Mouse (Mus musculus) myocyte (in vitro differentiated cells): ENCODE results near the gene Meis2. TPM values are rescaled to one million over a fixed set of nuclear protein-coding genes. Genes with fewer than 3 reads are reported as not detected.

Source experiments
- H3K27me3 ChIP-seq: one replicate; pipeline ENCODE4 v1.6.1; 2011; ENCODE audit not compliant: control insufficient read depth, insufficient read depth, insufficient read length
- H3K36me3 ChIP-seq: one replicate; pipeline ENCODE4 v1.6.1; 2011; ENCODE audit not compliant: control insufficient read depth, insufficient read depth
- H3K4me2 ChIP-seq: one replicate; pipeline ENCODE4 v1.6.1; 2011; ENCODE audit warnings: low read depth, control low read depth
- H3K4me3 ChIP-seq: one replicate; pipeline ENCODE4 v1.5.1; 2011; ENCODE audit warnings: mild to moderate bottlenecking, control low read depth, moderate library complexity
- H3K79me2 ChIP-seq: one replicate; pipeline ENCODE4 v1.6.1; 2011; ENCODE audit not compliant: control insufficient read depth, insufficient read depth
- H3ac ChIP-seq: one replicate; pipeline ENCODE4 v1.6.1; 2011; ENCODE audit not compliant: control insufficient read depth, insufficient read length
- CEBPB ChIP-seq: IDR thresholded peaks from 2 replicates; pipeline ENCODE4 v1.6.1; 2011; ENCODE audit warnings: mild to moderate bottlenecking, moderate library complexity; ENCODE audit not compliant: poor library complexity, insufficient read depth, severe bottlenecking
- E2F4 ChIP-seq: IDR thresholded peaks from one replicate; pipeline ENCODE4 v1.6.1; 2011; ENCODE audit warnings: mild to moderate bottlenecking, control low read depth, moderate library complexity; ENCODE audit not compliant: insufficient read depth
- MAX ChIP-seq: IDR thresholded peaks from one replicate; pipeline ENCODE4 v1.6.1; 2011; ENCODE audit warnings: low read depth, mild to moderate bottlenecking, control low read depth
- MYOD1 ChIP-seq, 3 experiments: IDR thresholded peaks; one replicate each; pipeline ENCODE4 v1.6.1; 2011; ENCODE audit warnings: control low read depth in 2 of 3, low read depth in 2 of 3, mild to moderate bottlenecking in 2 of 3, moderate library complexity in 1 of 3; ENCODE audit not compliant: insufficient read length in 2 of 3, control insufficient read depth in 1 of 3
- MYOG ChIP-seq, 3 experiments: IDR thresholded peaks; one replicate each; pipeline ENCODE4 v1.6.1; 2011; ENCODE audit warnings: control low read depth in 2 of 3, low read depth in 2 of 3, mild to moderate bottlenecking in 2 of 3; ENCODE audit not compliant: insufficient read length in 2 of 3, control insufficient read depth in 1 of 3, insufficient read depth in 1 of 3
- POLR2A ChIP-seq: IDR thresholded peaks from one replicate; pipeline ENCODE4 v1.6.1; 2011; ENCODE audit warnings: low read depth, mild to moderate bottlenecking, control low read depth, moderate library complexity; ENCODE audit not compliant: insufficient read length
- POLR2AphosphoS2 ChIP-seq: IDR thresholded peaks from one replicate; pipeline ENCODE4 v1.6.1; 2011; ENCODE audit warnings: low read depth, control low read depth; ENCODE audit not compliant: insufficient read length
- REST ChIP-seq: IDR thresholded peaks from one replicate; pipeline ENCODE4 v1.6.1; 2011; ENCODE audit warnings: mild to moderate bottlenecking, control low read depth, moderate library complexity; ENCODE audit not compliant: insufficient read depth, insufficient read length
- SRF ChIP-seq: IDR thresholded peaks from one replicate; pipeline ENCODE4 v1.6.1; 2011; ENCODE audit warnings: low read depth; ENCODE audit not compliant: control insufficient read depth, insufficient read length
- TCF12 ChIP-seq: IDR thresholded peaks from one replicate; pipeline ENCODE4 v1.6.1; 2011; ENCODE audit warnings: mild to moderate bottlenecking, control low read depth; ENCODE audit not compliant: poor library complexity, insufficient read depth, severe bottlenecking
- TCF3 ChIP-seq: IDR thresholded peaks from one replicate; pipeline ENCODE4 v1.6.1; 2011; ENCODE audit warnings: low read depth, control low read depth; ENCODE audit not compliant: insufficient read length
- USF1 ChIP-seq: IDR thresholded peaks from one replicate; pipeline ENCODE4 v1.6.1; 2011; ENCODE audit warnings: low read depth, mild to moderate bottlenecking, control low read depth, moderate library complexity
- polyA plus RNA-seq: library from polyadenylated mRNA; unstranded; fragments of >200 nt; fragmentation: generic; extraction: Trizol; gene quantifications from one replicate; pipeline ENCODE4 v1.2.1, GENCODE M21; 2012; ENCODE audit warnings: missing spikeins

The Meis2 gene
- polyA plus RNA-seq, 1 experiment: 9.3 TPM

- H3K27me3 ChIP-seq: no peaks in the 10 kb centered on the region
- no peak overlapping the region for H3K4me3 ChIP-seq
- H3ac ChIP-seq: no peak overlapping the region
- peaks cover 10% of the 10 kb centered on the region for H3K36me3 ChIP-seq
- no peaks in the 10 kb centered on the region for H3K79me2 ChIP-seq
- H3K4me2 ChIP-seq: no peak overlapping the region
- TF ChIP-seq POLR2A (no peak), MYOD1 (IDR thresholded peaks at IDR 0.05; ENCODE audit: control insufficient read depth in 1 of 3, insufficient read length in 2 of 3, low read depth in 2 of 3) (no peak), POLR2AphosphoS2 (no peak), MAX (no peak), E2F4 (no peak), CEBPB (no peak), SRF (no peak), TCF3 (no peak), MYOG (IDR thresholded peaks at IDR 0.05; ENCODE audit: control insufficient read depth in 1 of 3, insufficient read depth in 1 of 3, insufficient read length in 2 of 3, low read depth in 2 of 3) (no peak), TCF12 (no peak)
Observed at GRCm38 (mm10) chr2:115860141-115860480, 205.5 kb downstream of the Meis2 start.

DNA sequence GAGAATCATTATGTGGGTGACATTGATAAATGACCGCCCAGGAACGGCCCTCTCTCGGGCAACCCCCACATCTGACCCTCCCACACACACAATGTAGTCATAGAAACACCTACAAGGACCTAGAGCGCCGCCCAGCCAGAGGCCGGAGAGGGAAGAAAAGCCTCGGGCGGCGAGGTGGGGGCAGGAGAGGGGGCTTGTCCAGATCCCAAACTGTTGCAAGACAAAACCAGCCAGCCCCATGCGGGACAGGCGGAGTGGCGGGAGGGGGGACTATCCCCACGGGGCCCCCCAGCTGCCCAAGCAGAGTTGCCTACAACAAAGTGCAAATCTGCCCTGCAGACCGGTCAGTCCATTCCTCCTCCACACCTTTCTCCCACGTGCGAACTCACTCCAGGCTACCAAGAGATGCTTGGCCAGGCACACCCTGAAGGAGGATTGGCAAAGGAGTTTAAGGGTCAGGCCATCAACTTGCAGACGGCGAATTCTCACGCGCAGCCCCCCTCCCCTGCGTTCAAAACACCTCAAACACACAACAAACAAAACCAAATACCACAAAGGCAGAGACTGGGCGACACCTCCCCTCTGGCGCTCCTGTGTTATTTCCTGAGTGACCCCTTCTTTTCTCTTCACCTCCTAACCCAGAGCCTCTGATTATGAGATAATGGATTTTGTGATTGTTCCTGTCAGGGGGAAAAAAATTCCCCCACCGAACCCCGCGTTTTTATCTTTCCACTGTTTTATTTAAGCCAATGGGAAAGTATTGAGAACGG lies 206.1 kb downstream of the Meis2 start:
- Histone ChIP-seq H3K36me3 (peaks cover 6% of the 10 kb centered on the region), H3K27me3 (no peaks in the 10 kb centered on the region), H3ac (no peak overlapping the region), H3K79me2 (no peaks in the 10 kb centered on the region), H3K4me3 (no peak overlapping the region), H3K4me2 (no peak overlapping the region)
- TF ChIP-seq TCF3: no peak
- no peak for TF ChIP-seq MYOG (IDR thresholded peaks at IDR 0.05; ENCODE audit: control insufficient read depth in 1 of 3, insufficient read depth in 1 of 3, insufficient read length in 2 of 3, low read depth in 2 of 3)
- TF ChIP-seq POLR2AphosphoS2: no peak
- no peak for TF ChIP-seq POLR2A
- no peak for TF ChIP-seq MYOD1 (IDR thresholded peaks at IDR 0.05; ENCODE audit: control insufficient read depth in 1 of 3, insufficient read length in 2 of 3, low read depth in 2 of 3)
- TF ChIP-seq REST: no peak
- TF ChIP-seq MAX: no peak
- no peak for TF ChIP-seq SRF
- TF ChIP-seq USF1: no peak
- TF ChIP-seq TCF12: no peak
- TF ChIP-seq CEBPB: no peak
- TF ChIP-seq E2F4: no peak

- Histone ChIP-seq H3K4me3 (no peak overlapping the region), H3K27me3 (no peaks in the 10 kb centered on the region), H3K79me2 (no peaks in the 10 kb centered on the region), H3K4me2 (no peak overlapping the region), H3K36me3 (no peaks in the 10 kb centered on the region), H3ac (no peak overlapping the region)
- TF ChIP-seq E2F4 (no peak), REST (no peak), TCF12 (no peak), POLR2A (no peak), MYOD1 (IDR thresholded peaks at IDR 0.05; ENCODE audit: control insufficient read depth in 1 of 3, insufficient read length in 2 of 3, low read depth in 2 of 3) (no peak), MAX (no peak), USF1 (no peak), MYOG (IDR thresholded peaks at IDR 0.05; ENCODE audit: control insufficient read depth in 1 of 3, insufficient read depth in 1 of 3, insufficient read length in 2 of 3, low read depth in 2 of 3) (no peak), POLR2AphosphoS2 (no peak), CEBPB (no peak), SRF (no peak), TCF3 (no peak)
Observed at GRCm38 (mm10) chr2:115858927-115859326, 206.7 kb downstream of the Meis2 start.

DNA sequence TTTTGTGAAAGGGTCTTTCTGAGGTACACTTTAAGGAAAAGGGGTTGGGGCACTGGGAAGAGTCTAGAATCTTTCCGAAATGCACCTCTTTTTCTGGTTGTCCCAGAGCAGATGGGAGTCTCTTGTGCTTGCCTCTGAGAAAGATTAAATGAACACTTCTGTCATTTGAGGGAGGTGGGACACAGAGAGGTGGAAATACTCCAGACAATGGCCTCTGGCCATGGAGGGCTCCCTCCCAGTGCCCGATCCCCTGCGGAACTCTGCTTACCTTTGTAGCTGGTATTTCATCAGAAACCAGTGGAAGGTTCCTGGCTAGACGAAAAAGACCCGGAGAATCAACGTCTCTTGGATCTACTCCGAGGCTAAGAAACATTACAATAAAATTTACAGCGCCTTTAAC lies 207.4 kb downstream of the Meis2 start:
- Histone ChIP-seq H3K36me3 (no peaks in the 10 kb centered on the region), H3K27me3 (no peaks in the 10 kb centered on the region), H3K4me3 (no peak overlapping the region), H3K4me2 (no peak overlapping the region), H3K79me2 (no peaks in the 10 kb centered on the region), H3ac (no peak overlapping the region)
- TF ChIP-seq TCF12 (no peak), MYOG (IDR thresholded peaks at IDR 0.05; ENCODE audit: control insufficient read depth in 1 of 3, insufficient read depth in 1 of 3, insufficient read length in 2 of 3, low read depth in 2 of 3) (no peak), MAX (no peak), TCF3 (no peak), E2F4 (no peak), CEBPB (no peak)
